Mouse (Mus musculus) midbrain, postnatal 0 days (tissue): ENCODE measurements around the gene Xpo4. TPM values are rescaled to one million over a fixed set of nuclear protein-coding genes. Genes with fewer than 3 reads are reported as not detected.

Experiments
- ATAC-seq: fragments of 200-750 bp; cut with Nextera tagmentation; 2 replicates; pipeline ENCODE4 v1.8.0; 2017; ENCODE audit warnings: moderate number of reproducible peaks, mild to moderate bottlenecking, moderate TSS enrichment, moderate library complexity; ENCODE audit not compliant: low FRiP score
- DNase-seq: peaks from one replicate; pipeline ENCODE4 v3.0.0-alpha.2; 2015; ENCODE audit warnings: low spot score
- H3K27ac ChIP-seq: fragments of 300-500 bp; sonication (generic); 2 replicates; pipeline ENCODE4 v1.5.1; 2014; ENCODE audit warnings: low read depth, mild to moderate bottlenecking, low read length, mixed read lengths
- H3K27me3 ChIP-seq: fragments of 300-500 bp; sonication (generic); 2 replicates; pipeline ENCODE4 v1.6.1; 2014; ENCODE audit warnings: low read length, control low read depth, mixed read lengths; ENCODE audit not compliant: insufficient read depth
- H3K36me3 ChIP-seq: fragments of 300-500 bp; sonication (generic); 2 replicates; pipeline ENCODE4 v1.6.1; 2014; ENCODE audit warnings: low read length, control low read depth, mixed read lengths; ENCODE audit not compliant: insufficient read depth
- H3K4me1 ChIP-seq: fragments of 300-500 bp; sonication (generic); 2 replicates; pipeline ENCODE4 v1.6.1; 2014; ENCODE audit warnings: mild to moderate bottlenecking, control low read depth, antibody characterized with exemption, low read length, mixed read lengths; ENCODE audit not compliant: insufficient read depth
- H3K4me2 ChIP-seq: fragments of 300-500 bp; sonication (generic); 2 replicates; pipeline ENCODE4 v1.6.1; 2014; ENCODE audit warnings: low read depth, mild to moderate bottlenecking, low read length, mixed read lengths; ENCODE audit not compliant: poor library complexity, severe bottlenecking
- H3K4me3 ChIP-seq: fragments of 300-500 bp; sonication (generic); 2 replicates; pipeline ENCODE4 v1.5.1; 2014; ENCODE audit warnings: low read depth, mild to moderate bottlenecking, low read length, moderate library complexity
- H3K9ac ChIP-seq: fragments of 300-500 bp; sonication (generic); replicated peaks from 2 replicates; pipeline ENCODE4 v1.6.1; 2014; ENCODE audit warnings: mild to moderate bottlenecking, low read length, moderate library complexity, mixed read lengths; ENCODE audit not compliant: poor library complexity, severe bottlenecking
- H3K9me3 ChIP-seq: fragments of 300-500 bp; sonication (generic); 2 replicates; pipeline ENCODE4 v1.6.1; 2016; ENCODE audit warnings: low read length, control low read depth
- CTCF ChIP-seq: IDR thresholded peaks from 2 replicates; pipeline ENCODE4 v1.5.1; 2016; ENCODE audit warnings: antibody characterized with exemption, mild to moderate bottlenecking
- WGBS: fragments of 180-500 bp; shearing (Covaris S2); extraction: QIAGEN DNeasy Blood & Tissue Kit; methylation state at CpG from one replicate; pipeline ENCODE4 v1.1.7; 2014; 5-methylcytosine and 5-hydroxymethylcytosine counted together
- polyA plus RNA-seq: library from polyadenylated mRNA; unstranded; fragments of >200 nt; fragmentation: Nextera tagmentation; extraction: Ambion mirVana; gene quantifications from 2 replicates; pipeline ENCODE4 v1.2.1, GENCODE M21; 2015
- total RNA-seq: library from RNA; depleted of rRNA; stranded (reverse); fragments of >200 nt; gene quantifications from 2 replicates; pipeline ENCODE4 v1.2.3, GENCODE M21; 2014

Xpo4 gene
- total and polyA plus RNA-seq, 2 experiments from 2014 or later: 11.3 to 11.7 TPM

DNA sequence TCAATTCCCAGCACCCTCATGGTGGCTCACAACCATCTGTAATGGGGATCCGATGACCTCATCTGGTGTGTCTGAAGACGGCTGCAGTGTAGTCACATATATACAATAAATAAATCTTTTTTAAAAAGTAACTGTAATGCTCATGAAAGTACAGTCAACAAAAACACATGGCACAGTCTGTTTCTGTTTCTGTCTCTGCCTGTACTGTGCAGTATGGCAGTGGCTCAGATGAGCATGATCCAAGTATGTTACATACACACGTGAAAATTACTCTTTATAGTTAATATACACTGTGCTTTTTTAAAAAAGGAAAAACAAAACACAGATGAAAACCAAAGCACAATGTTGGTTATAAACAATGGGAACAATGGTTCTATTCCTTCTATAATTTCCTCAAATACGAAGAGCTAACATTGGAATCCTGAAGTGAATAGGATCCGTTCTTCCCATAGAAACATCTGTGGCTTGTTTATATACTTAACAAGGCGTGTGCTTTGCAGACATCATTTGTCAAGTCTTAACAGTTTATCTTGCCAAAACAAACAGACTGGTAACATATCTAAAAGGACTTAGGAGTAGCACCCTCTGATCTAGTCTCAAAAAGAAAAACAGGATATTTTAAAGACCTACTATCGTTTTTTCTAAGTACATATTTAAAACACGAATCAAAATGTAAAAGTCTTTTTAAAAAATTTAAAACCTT, 58.4 kb downstream of the Xpo4 start:
- Histone ChIP-seq H3K27ac (no peak overlapping the region), H3K4me1 (no peaks in the 10 kb centered on the region), H3K4me3 (no peak overlapping the region), H3K36me3 (peaks cover 12% of the 10 kb centered on the region; the same call in 1 of the 2 replicates), H3K9me3 (no peaks in the 10 kb centered on the region), H3K4me2 (no peak overlapping the region), H3K9ac (no peak overlapping the region), H3K27me3 (no peaks in the 10 kb centered on the region)
- no peak for TF ChIP-seq CTCF
- ATAC-seq (no peak), DNase-seq (no peak)
- WGBS: 77% methylated on average over 8 of the region's 8 CpGs

DNA sequence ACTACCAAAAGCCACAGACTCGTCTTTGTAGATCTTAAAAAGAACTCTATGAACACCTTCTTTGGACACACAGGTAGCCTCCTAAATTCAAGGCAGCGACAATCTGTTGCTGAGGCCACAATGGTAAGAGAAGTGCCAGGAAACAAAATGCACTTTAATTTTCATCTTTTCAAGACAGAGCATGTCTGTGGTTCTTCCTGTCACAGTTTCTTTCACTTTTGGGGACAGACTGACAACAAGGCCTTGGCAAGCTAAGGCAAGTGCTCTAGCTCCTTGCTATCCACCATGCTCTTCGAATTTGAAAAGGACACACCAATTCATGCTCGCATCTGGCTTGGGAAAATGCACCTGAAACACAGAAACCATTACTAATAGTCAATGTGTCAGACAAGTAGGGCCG, 72.0 kb downstream of the Xpo4 start:
- H3K36me3 ChIP-seq: peaks cover 27% of the 10 kb centered on the region; the same call in 1 of the 2 replicates
- 95% methylated on average over 5 of the region's 5 CpGs for WGBS
- no peak for TF ChIP-seq CTCF

DNA sequence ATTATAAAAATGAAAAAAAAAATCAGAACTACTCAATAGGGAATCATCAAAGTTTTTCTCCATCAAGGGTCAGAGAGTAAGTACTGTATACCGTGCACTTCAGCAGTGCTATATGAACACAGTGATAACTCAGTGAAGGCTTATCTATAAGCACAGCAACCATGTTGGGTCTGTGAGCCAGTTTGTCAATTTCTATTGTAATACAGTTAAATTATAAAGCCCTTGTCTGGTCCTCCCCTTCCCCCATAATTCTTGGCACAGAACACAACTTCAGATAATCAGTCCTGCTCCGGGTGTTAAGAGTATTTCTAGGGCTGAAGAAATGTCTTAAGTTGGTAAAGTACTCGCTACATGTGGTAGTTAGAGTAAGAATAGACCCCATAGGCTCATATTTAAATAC, 73.4 kb downstream of the Xpo4 start:
- ATAC-seq: no peak
- Histone ChIP-seq H3K4me1 (no peaks in the 10 kb centered on the region), H3K36me3 (peaks cover 34% of the 10 kb centered on the region; the same call in 1 of the 2 replicates), H3K9me3 (no peaks in the 10 kb centered on the region), H3K4me2 (no peak overlapping the region), H3K27me3 (no peaks in the 10 kb centered on the region), H3K27ac (no peak overlapping the region), H3K9ac (no peak overlapping the region), H3K4me3 (no peak overlapping the region)
- no peak for DNase-seq
- TF ChIP-seq CTCF: no peak
- WGBS: 93% methylated on average over 3 of the region's 3 CpGs

More for the DNA sequence above, 72.0 kb downstream of the Xpo4 start:
- H3K4me3 ChIP-seq: no peak overlapping the region
- H3K27me3 ChIP-seq: no peaks in the 10 kb centered on the region
- H3K9me3 ChIP-seq: no peaks in the 10 kb centered on the region
- no peak for DNase-seq
- ATAC-seq: no peak
- H3K9ac ChIP-seq: no peak overlapping the region
- H3K4me2 ChIP-seq: no peak overlapping the region
- no peaks in the 10 kb centered on the region for H3K4me1 ChIP-seq
- no peak overlapping the region for H3K27ac ChIP-seq

DNA sequence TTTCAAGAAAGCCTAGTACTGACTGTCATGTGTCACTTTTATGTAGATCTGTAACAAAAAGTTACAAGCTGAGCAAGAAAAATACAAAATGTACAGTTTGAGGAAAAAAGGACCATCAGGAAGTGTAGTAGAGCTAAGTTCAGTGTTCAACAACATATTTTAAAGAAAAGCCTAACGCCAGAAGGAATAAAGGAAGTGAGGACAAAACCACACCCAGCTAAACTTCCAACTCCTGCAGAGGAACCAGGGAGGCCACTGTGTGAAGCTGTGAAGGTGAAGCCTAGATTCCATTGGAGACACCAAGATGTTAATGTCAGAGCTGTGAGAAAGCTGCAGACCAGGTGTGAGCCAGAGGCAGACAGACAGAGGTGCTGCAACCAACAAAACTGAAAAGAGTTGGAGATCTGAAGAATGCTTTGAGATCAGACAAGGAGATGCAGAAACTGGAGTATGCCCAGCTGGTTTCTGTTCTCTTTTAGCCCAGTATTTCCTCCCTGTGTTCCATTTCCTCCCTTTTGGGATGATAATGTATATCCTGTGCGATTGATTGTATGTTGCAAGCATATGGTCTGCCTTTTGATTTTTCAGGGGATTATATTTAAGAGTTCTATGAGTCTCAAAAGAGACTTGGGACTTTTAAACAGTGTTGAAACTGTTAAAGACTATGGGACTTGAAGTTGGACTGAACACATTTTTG, 88.7 kb downstream of the Xpo4 start:
- Histone ChIP-seq H3K36me3 (no peaks in the 10 kb centered on the region; the same call in 1 of the 2 replicates), H3K9me3 (no peaks in the 10 kb centered on the region), H3K9ac (no peak overlapping the region), H3K27ac (no peak overlapping the region), H3K4me3 (no peak overlapping the region), H3K27me3 (no peaks in the 10 kb centered on the region), H3K4me1 (no peaks in the 10 kb centered on the region), H3K4me2 (no peak overlapping the region)
- WGBS: 98% methylated on average over 2 of the region's 2 CpGs
- TF ChIP-seq CTCF: no peak
- DNase-seq: no peak
- ATAC-seq: no peak

DNA sequence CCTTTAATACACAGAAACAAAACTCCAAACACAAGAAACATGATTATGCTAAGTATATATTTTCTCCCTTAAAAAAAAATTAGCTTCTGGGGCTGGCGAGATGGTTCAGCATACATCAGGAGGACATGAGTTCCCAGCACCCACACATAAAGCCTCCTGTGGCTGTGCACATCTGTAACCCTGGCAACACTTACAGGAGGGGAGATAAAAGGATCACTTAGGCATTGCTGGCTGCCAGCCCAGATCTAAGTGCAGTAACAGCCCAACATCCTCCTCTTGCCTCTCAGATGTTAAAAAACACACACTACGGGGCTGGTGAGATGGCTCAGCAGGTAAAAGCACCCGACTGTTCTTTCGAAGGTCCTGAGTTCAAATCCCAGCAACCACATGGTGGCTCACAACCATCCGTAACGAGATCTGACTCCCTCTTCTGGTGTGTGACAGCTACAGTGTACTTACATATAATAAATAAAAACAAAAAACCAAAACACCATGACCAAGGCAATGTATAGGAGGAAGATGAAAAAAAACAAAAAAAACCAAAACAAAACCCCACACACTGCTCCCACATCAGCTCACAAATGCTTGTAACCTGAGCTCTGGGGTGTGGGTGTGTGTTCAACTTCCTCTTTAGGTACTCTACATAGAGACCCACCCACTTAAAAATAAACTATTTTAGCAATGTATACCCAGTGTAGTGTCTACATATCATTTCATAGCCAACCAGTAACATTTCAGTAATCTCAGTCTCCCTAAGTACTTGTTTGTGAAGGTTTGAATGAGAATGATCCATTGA, 90.2 kb downstream of the Xpo4 start:
- H3K4me3 ChIP-seq: no peak overlapping the region
- H3K9me3 ChIP-seq: no peaks in the 10 kb centered on the region
- ATAC-seq: no peak
- DNase-seq: no peak
- H3K36me3 ChIP-seq: no peaks in the 10 kb centered on the region; the same call in 1 of the 2 replicates
- H3K4me1 ChIP-seq: no peaks in the 10 kb centered on the region
- WGBS: 89% methylated on average over 6 of the region's 6 CpGs
- no peak for TF ChIP-seq CTCF
- H3K4me2 ChIP-seq: no peak overlapping the region
- H3K9ac ChIP-seq: no peak overlapping the region
- H3K27me3 ChIP-seq: no peaks in the 10 kb centered on the region
- H3K27ac ChIP-seq: no peak overlapping the region
